Mouse (Mus musculus): ENCODE results near the gene Sfmbt1. TPM values are rescaled to one million over a fixed set of nuclear protein-coding genes. Genes with fewer than 3 reads are reported as not detected.
"Not testable (repeated sequence)": the region's sequence is repeated elsewhere in the genome, so short reads cannot be mapped to it uniquely, and the experiment has no call there.

Sfmbt1 gene
- total RNA-seq, 1 experiment from 2014 or later = 27.0 TPM

- DNase-seq = no peak
These were observed 1.7 kb downstream of the Sfmbt1 start for GRCm38 (mm10) chr14:30716051-30716952.

- DNase-seq = peak; percentile 19
These were observed 2.3 kb downstream of the Sfmbt1 start for GRCm38 (mm10) chr14:30716953-30717285.

DNA sequence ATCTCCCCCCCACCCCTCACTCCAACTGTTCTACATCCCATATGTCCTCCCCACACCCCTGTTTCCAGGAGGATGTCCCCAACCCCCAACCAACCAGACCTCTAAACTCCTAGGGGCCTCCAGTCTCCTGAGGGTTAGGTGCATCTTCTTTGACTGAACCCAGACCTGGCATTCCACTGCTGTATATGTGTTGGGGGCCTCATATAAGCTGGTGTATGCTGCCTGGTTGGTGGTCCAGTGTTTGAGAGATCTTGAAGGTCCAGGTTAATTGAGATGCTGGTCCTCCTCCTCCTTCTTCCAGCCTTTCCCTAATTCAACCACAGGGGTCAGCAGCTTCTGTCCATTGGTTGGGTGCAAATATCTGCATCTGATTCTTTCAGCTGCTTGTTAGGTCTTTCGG is 4.0 kb downstream of the Sfmbt1 start:
- DNase-seq = not testable (repeated sequence)

- DNase-seq = no peak
These were observed 4.9 kb downstream of the Sfmbt1 start for GRCm38 (mm10) chr14:30719514-30719913.

DNA sequence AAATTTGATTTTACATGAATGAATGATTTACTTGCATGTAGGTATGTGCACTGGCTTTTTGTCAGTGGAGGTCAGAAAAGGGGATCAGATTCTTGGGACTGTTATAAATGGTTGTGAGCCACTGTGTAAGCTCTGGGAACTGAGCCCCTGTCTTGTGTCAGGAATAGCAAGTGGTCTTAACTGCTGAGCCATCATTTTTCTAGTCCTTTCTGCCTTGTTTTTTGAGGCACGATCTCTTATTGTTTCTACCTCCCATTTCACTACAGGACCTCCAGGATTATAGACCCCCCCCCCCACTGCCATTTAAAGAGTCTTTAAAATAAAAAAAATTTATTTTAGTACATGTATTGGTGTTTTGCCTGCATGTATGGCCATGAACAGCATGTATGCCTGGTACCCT is 7.2 kb downstream of the Sfmbt1 start:
- no peak for DNase-seq

DNA sequence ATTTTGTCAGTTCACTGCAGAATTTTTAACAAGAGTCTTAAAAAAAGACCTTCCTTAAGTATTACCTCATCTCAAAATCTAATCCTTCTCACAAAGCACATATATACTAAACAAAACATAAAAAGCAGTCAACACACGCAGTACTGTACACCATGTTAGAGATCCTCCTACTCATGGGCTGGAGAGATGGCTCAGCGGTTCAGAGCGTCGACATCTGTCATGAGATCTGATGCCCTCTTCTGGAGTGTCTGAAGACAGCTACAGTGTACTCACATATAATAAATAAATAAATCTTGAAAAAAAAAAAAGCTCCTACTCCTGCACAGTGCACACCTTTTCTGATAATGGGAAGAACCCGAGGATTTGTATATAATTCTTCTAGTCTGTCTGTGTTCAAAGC is 7.8 kb downstream of the Sfmbt1 start:
- DNase-seq = no peak

- DNase-seq = no peak
These were observed 17.2 kb downstream of the Sfmbt1 start for GRCm38 (mm10) chr14:30731896-30732295.

DNA sequence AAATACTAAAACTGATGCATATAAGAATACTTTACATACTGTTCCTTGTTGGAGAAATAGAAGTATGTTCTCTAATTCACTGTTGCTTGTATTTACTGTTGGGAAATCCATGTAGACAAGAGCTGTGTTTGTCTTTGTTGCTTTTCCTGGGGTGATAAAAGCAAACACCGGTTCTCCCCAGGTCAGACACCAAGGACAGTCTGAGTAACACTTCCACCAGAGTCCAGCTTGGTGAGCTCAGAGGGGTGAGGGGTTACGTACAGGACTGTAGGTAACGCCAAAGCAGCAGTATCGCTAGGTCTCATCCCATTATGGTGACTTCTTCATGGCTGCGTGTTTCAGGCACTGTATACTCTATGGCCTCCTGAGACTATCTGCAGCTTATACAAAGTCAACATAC is 20.0 kb downstream of the Sfmbt1 start:
- no peak for DNase-seq

GRCm38 (mm10) chr14:30735810-30736209 is 21.2 kb downstream of the Sfmbt1 start:
- no peak for DNase-seq

GRCm38 (mm10) chr14:30736413-30736812 is 21.8 kb downstream of the Sfmbt1 start:
- no peak for DNase-seq

- DNase-seq = no peak
These were observed 29.2 kb downstream of the Sfmbt1 start for GRCm38 (mm10) chr14:30743891-30744290.

DNA sequence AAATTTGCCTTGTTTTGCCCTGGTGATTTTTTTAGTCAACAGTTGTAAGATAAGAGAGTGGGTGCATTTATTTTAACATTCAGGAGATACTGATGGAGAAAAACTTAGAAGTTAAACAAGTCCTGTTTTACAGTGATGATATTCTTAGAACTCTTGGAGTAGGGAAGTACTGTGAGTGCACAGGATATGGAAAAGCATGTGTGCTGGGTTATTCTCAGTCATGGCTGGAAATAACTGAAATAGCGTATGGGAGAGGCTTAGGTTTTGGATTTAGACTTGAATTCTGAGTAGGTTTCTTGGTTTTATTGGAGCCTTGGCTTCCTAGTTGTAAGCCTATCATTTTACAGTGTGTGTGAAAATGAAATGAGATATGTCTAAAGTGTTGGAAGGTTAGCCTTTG is 31.5 kb downstream of the Sfmbt1 start:
- no peak for DNase-seq

DNA sequence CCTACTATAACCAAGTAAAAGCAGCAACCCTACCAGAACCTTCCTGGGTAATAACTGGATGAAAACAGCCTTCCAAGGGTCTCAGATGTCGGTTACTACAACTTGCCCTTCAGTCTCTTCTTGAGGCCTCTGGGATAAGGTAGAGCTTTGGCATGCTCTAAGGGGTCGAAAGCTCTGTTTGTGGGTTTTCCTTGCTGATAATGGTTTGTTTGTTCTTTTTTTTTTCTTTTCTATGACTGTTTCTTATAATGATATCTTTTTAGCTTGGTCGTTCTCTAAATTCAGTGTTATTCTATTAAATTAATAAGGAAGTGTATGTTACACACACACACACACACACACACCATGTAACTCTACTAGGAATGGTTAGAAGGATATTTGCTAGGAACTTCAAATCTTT is 42.6 kb downstream of the Sfmbt1 start:
- DNase-seq = no peak

DNA sequence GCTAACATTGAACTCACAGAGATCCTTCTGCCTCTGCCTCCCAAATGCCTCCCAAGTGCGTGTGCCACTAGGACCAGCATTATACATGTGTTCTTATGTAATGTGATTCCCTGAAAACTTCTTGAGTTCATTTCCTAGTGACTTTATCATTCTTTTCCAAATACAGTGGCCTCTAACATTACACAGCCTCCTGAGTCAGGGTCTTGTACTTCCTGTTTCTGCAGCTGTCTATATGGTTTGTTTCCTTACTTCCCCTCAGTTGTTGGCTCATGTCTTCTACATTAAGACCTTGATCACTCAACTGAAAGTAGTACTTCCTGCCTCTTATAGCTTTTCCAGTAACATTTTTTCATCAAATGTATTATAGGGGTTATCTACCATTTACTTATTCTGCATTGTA is 46.6 kb downstream of the Sfmbt1 start:
- no peak for DNase-seq

- no peak for DNase-seq
These were observed 47.7 kb downstream of the Sfmbt1 start for GRCm38 (mm10) chr14:30762131-30762903.

DNA sequence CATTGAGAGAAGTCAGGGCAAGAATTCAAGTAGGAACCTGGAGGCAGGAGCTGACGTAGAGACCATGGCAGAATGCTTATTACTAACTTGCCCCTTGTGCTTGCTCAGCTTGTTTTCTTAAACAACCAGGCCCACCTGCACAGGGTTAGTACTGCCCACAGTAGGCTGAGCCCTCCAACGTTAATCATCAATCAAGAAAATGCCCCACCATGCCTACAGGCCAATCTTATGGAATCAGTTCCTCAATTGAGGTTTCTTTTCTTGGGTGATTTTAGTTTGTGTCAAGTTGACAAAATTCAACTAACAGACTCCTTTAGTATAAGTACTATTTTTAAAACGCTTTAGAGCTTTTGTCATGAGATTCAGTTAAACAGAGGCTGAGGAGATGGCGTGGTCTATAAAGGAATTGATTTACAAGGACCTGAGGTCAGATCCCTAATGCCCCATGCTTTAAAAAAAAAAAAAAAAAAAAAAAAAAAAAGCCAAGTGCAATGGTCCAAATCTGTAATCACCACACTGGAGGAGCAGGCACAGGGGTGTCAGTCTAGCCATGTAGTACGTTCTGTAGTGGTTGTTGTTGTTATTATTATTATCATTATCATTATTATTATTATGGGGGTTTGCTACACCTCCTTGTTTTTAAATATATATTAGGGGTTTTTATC is 48.4 kb downstream of the Sfmbt1 start:
- DNase-seq = no peak

DNA sequence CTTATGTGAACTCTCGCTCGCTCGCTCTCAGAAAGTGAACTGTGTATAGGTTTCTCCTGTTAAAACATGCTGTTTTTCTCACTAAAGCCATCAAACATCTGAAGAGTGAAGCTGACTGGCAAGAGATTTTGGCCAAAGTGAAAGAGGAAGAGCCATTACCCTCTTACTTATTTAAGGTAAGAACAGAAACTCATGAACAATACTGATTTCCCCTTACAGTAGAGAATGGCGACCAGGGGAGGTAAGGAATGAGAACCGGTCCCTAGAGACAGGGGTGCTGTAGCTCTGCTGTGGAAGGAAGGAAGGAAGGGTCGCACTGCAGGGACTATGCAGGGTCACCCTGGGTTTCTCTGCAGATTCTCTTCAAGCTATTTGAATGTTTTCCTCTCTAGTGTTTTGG is 70.0 kb downstream of the Sfmbt1 start:
- no peak for DNase-seq

DNA sequence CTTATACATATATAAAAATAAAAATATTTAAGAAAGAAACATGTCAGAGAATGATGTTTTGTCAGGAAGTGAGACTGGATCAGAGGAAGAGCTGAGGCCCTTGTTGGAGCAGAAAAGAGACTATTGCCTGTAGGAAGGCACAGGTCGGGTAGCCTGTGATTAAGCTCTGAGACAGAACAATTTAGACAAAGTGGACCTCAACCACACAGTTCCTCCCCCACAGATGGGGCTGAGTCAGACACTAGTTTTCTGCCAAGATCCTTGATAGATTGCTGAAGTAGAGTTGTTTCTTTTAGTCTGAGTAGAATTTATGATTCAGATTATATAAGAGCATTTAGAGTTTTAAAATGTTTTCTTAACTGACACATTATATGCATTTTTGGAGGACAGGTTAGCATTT is 74.8 kb downstream of the Sfmbt1 start:
- peak; percentile 27 for DNase-seq

DNA sequence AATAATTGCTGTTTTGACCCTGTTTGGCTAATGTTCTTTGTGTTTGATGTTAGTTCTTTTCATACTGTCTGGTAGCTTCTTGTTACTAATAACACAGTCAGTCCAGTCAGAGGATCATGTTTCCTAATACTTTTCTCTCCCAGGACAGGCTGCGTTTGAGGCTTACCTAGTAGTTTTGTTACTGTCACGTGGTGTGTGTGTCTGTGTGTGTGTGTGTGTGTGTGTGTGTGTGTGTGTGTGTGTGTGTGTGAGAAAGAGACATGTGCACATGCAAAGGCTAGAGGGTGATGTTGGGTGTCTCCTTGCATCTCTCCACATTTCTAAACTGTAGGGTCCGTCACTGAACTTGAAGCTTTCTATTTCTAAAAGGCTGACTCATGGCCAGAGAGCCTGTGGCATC is 78.2 kb downstream of the Sfmbt1 start:
- DNase-seq = no peak

DNA sequence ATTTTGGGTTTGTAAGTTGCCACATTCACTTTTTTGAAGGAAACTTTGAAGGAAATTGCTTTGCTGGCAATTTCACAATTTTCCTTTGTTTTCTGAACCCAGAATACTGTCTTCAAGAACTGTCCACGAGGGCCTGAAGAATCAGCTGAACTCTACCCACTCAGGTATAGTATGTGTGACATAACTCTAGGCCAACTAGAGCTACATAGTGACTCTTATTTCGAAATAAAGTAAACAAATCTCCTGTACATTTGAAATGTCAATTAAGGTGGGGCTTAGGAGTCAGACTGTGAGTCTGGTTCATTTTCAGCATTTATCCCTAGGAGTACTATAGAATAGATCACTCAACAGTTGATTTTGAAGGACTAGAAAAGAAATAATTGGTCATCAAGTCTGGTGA is 87.1 kb downstream of the Sfmbt1 start:
- no peak for DNase-seq

DNA sequence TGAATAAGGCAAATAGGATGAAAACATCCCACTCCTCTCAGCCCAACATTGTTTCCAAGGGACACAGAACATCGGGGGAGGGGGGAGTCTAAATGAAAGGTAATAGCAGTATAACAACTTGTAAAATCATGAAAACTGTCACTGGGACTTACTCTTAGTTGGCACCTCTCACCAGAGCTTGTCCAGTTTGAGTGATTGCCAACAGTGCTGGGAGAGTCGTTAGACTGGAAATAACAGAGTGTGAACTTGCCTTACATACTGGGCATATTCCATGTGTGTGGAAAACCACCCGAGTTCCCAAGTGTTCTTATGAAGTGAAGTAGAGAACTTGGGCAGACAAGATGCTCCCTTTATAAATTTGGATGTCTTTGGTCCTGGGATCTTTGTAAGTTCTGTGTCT is 106.5 kb downstream of the Sfmbt1 start:
- DNase-seq = no peak

- no peak for DNase-seq
These were observed 109.9 kb downstream of the Sfmbt1 start for GRCm38 (mm10) chr14:30824456-30824995.

- DNase-seq = no peak
These were observed 110.4 kb downstream of the Sfmbt1 start for GRCm38 (mm10) chr14:30825021-30825475.
